Mouse (Mus musculus) limb, embryonic 14.5 days (tissue): ENCODE results near the gene Hoxb3. TPM values are rescaled to one million over a fixed set of nuclear protein-coding genes. Genes with fewer than 3 reads are reported as not detected.

Experiments used
- ATAC-seq: fragments of 200-750 bp; cut with Nextera tagmentation; 2 replicates; pipeline ENCODE4 v1.8.0; 2017; ENCODE audit warnings: low read depth, moderate number of reproducible peaks, moderate TSS enrichment; ENCODE audit not compliant: low FRiP score
- DNase-seq: peaks from one replicate; pipeline ENCODE4 v3.0.0-alpha.2; 2015; ENCODE audit warnings: low spot score
- H3K27ac ChIP-seq: fragments of 300-500 bp; sonication (generic); replicated peaks from 2 replicates; pipeline ENCODE4 v1.5.1; 2014; ENCODE audit warnings: low read depth, mild to moderate bottlenecking, low read length, moderate library complexity, mixed read lengths
- H3K27me3 ChIP-seq: fragments of 300-500 bp; sonication (generic); 2 replicates; pipeline ENCODE4 v1.6.1; 2014; ENCODE audit warnings: low read length, mixed read lengths; ENCODE audit not compliant: control insufficient read depth, insufficient read depth
- H3K36me3 ChIP-seq: fragments of 300-500 bp; sonication (generic); 2 replicates; pipeline ENCODE4 v1.6.1; 2014; ENCODE audit warnings: mild to moderate bottlenecking, low read length, moderate library complexity, mixed read lengths; ENCODE audit not compliant: control insufficient read depth, insufficient read depth
- H3K4me1 ChIP-seq: fragments of 300-500 bp; sonication (generic); 2 replicates; pipeline ENCODE4 v1.6.1; 2014; ENCODE audit warnings: antibody characterized with exemption, low read length, mixed read lengths; ENCODE audit not compliant: control insufficient read depth, insufficient read depth
- H3K4me2 ChIP-seq: fragments of 300-500 bp; sonication (generic); replicated peaks from 2 replicates; pipeline ENCODE4 v1.6.1; 2014; ENCODE audit warnings: low read depth, mild to moderate bottlenecking, low read length, moderate library complexity; ENCODE audit not compliant: severe bottlenecking
- H3K4me3 ChIP-seq: fragments of 300-500 bp; sonication (generic); replicated peaks from 2 replicates; pipeline ENCODE4 v1.5.1; 2014; ENCODE audit warnings: low read length
- H3K9ac ChIP-seq: fragments of 300-500 bp; sonication (generic); 2 replicates; pipeline ENCODE4 v1.6.1; 2014; ENCODE audit warnings: mild to moderate bottlenecking, low read depth, low read length, moderate library complexity; ENCODE audit not compliant: severe bottlenecking
- H3K9me3 ChIP-seq: fragments of 300-500 bp; sonication (generic); 2 replicates; pipeline ENCODE4 v1.6.1; 2016; ENCODE audit warnings: low read length; ENCODE audit not compliant: control insufficient read depth
- POLR2A ChIP-seq: fragments of 200-500 bp; IDR thresholded peaks from 2 replicates; pipeline ENCODE4 v1.8.0; 2012; ENCODE audit warnings: inconsistent platforms, mild to moderate bottlenecking, moderate library complexity, borderline replicate concordance; ENCODE audit not compliant: insufficient read depth, insufficient read length; ENCODE audit errors: extremely low read depth
- WGBS: fragments of 180-500 bp; shearing (Covaris S2); extraction: QIAGEN DNeasy Blood & Tissue Kit; methylation state at CpG from one replicate; pipeline ENCODE4 v1.1.7; 2014; 5-methylcytosine and 5-hydroxymethylcytosine counted together
- polyA plus RNA-seq, 2 experiments: library from polyadenylated mRNA; depleted of rRNA in 1 of 2; stranded (reverse) in 1 of 2; unstranded in 1 of 2; fragments of >200 nt; fragmentation: Nextera tagmentation in 1 of 2; extraction: Ambion mirVana in 1 of 2; gene quantifications; 2 replicates each; pipeline versions ENCODE4 v1.2.1 to v1.2.3; 2012 to 2014

The Hoxb3 gene
- polyA plus RNA-seq, 2 experiments, result 0.69 to 4.9 TPM

GRCm38 (mm10) chr11:96351312-96351711 lies 28.2 kb downstream of the Hoxb3 start:
- H3K9me3 ChIP-seq, result no peaks in the 10 kb centered on the region
- TF ChIP-seq POLR2A, result no peak
- 5% methylated on average over 11 of the region's 11 CpGs for WGBS
- no peaks in the 10 kb centered on the region for H3K36me3 ChIP-seq
- H3K4me1 ChIP-seq, result peaks cover 4% of the 10 kb centered on the region; the same call in 1 of the 2 replicates
- H3K27me3 ChIP-seq, result peaks cover 89% of the 10 kb centered on the region
- H3K27ac ChIP-seq, result no peak overlapping the region
- H3K4me3 ChIP-seq, result peak overlapping the region; percentile 36
- ATAC-seq, result no peak
- H3K4me2 ChIP-seq, result peak overlapping the region; percentile 47; the same call in 1 of the 2 replicates
- H3K9ac ChIP-seq, result no peak overlapping the region
- DNase-seq, result peak; percentile 43

GRCm38 (mm10) chr11:96351831-96352230 lies 28.7 kb downstream of the Hoxb3 start:
- H3K27me3 ChIP-seq, result peaks cover 89% of the 10 kb centered on the region
- TF ChIP-seq POLR2A, result no peak
- H3K9ac ChIP-seq, result peak overlapping the region; percentile 28; the same call in 1 of the 2 replicates
- peaks cover 4% of the 10 kb centered on the region; the same call in 1 of the 2 replicates for H3K4me1 ChIP-seq
- peak; percentile 47 for DNase-seq
- H3K27ac ChIP-seq, result 0 out of 2 replicates have a peak overlapping the region, but pooled peaks have one; percentile 61
- H3K36me3 ChIP-seq, result no peaks in the 10 kb centered on the region
- ATAC-seq, result no peak
- H3K4me2 ChIP-seq, result peak overlapping the region; percentile 47; the same call in 1 of the 2 replicates
- 3% methylated on average over 21 of the region's 22 CpGs for WGBS
- no peaks in the 10 kb centered on the region for H3K9me3 ChIP-seq
- peak overlapping the region; percentile 36 for H3K4me3 ChIP-seq

- Histone ChIP-seq H3K9ac (peak overlapping the region; percentile 53), H3K27ac (peak overlapping the region; percentile 61), H3K4me3 (peak overlapping the region; percentile 36), H3K36me3 (no peaks in the 10 kb centered on the region), H3K4me1 (peaks cover 4% of the 10 kb centered on the region; the same call in 1 of the 2 replicates), H3K4me2 (peak overlapping the region; percentile 47), H3K27me3 (peaks cover 91% of the 10 kb centered on the region), H3K9me3 (no peaks in the 10 kb centered on the region)
- 0 out of 2 replicates have a peak, but pooled peaks have one; percentile 28 for ATAC-seq
- TF ChIP-seq POLR2A, result no peak
- 2% methylated on average over 63 of the region's 75 CpGs for WGBS
- peak; percentile 37 for DNase-seq
Measured at GRCm38 (mm10) chr11:96352691-96353521, 29.8 kb downstream of the Hoxb3 start.

GRCm38 (mm10) chr11:96353522-96353841 lies 30.4 kb downstream of the Hoxb3 start:
- no peak for TF ChIP-seq POLR2A
- no peak for ATAC-seq
- no peaks in the 10 kb centered on the region for H3K9me3 ChIP-seq
- H3K27me3 ChIP-seq, result peaks cover 85% of the 10 kb centered on the region
- 2% methylated on average over 14 of the region's 14 CpGs for WGBS
- peak overlapping the region; percentile 36 for H3K4me3 ChIP-seq
- peaks cover 4% of the 10 kb centered on the region; the same call in 1 of the 2 replicates for H3K4me1 ChIP-seq
- H3K36me3 ChIP-seq, result no peaks in the 10 kb centered on the region
- H3K4me2 ChIP-seq, result peak overlapping the region; percentile 47
- H3K9ac ChIP-seq, result peak overlapping the region; percentile 53
- no peak for DNase-seq
- peak overlapping the region; percentile 61 for H3K27ac ChIP-seq

- peaks cover 4% of the 10 kb centered on the region; the same call in 1 of the 2 replicates for H3K4me1 ChIP-seq
- H3K9ac ChIP-seq, result peak overlapping the region; percentile 18; the same call in 1 of the 2 replicates
- peak overlapping the region; percentile 32 for H3K4me3 ChIP-seq
- DNase-seq (no peak), ATAC-seq (no peak)
- H3K9me3 ChIP-seq, result no peaks in the 10 kb centered on the region
- H3K27ac ChIP-seq, result no peak overlapping the region
- H3K27me3 ChIP-seq, result peaks cover 81% of the 10 kb centered on the region
- no peaks in the 10 kb centered on the region for H3K36me3 ChIP-seq
- WGBS, result 11% methylated on average over 8 of the region's 8 CpGs
- no peak for TF ChIP-seq POLR2A
- H3K4me2 ChIP-seq, result peak overlapping the region; percentile 51
Measured at GRCm38 (mm10) chr11:96353939-96354338, 30.8 kb downstream of the Hoxb3 start.
